Mouse (Mus musculus) left cerebral cortex, adult 2 months (tissue): Measurements from ENCODE around the gene Ano6. TPM values are rescaled to one million over a fixed set of nuclear protein-coding genes. Genes with fewer than 3 reads are reported as not detected.

Experiments used
- DNase-seq, 2 experiments: peaks; one replicate each; pipeline ENCODE4 v3.0.0; 2021 to 2022; ENCODE audit warnings: low spot score in 2 of 2, mixed read lengths in 1 of 2; ENCODE audit errors: extremely low spot score in 1 of 2
- H3K27ac ChIP-seq: fragments of 200-600 bp; 2 replicates; pipeline ENCODE4 v1.8.1; 2022
- H3K4me3 ChIP-seq: fragments of 200-600 bp; 2 replicates; pipeline ENCODE4 v1.8.1; 2022
- CTCF ChIP-seq: fragments of 200-600 bp; IDR thresholded peaks from 2 replicates; pipeline ENCODE4 v1.8.1; 2022; ENCODE audit warnings: antibody characterized with exemption, mild to moderate bottlenecking, moderate library complexity
- intact Hi-C: fragments of 180-260 bp; cut with DNase I; formaldehyde crosslinking; loops from one replicate; pipeline ENCODE4 v1.15.1; 2025
- total RNA-seq, 2 experiments: library from RNA; stranded (reverse); gene quantifications; 2 replicates each; pipeline ENCODE4 v1.2.3; 2021

Gene Ano6
- total RNA-seq, 2 experiments from 2014 or later, result 22.6 to 24.7 TPM

DNA sequence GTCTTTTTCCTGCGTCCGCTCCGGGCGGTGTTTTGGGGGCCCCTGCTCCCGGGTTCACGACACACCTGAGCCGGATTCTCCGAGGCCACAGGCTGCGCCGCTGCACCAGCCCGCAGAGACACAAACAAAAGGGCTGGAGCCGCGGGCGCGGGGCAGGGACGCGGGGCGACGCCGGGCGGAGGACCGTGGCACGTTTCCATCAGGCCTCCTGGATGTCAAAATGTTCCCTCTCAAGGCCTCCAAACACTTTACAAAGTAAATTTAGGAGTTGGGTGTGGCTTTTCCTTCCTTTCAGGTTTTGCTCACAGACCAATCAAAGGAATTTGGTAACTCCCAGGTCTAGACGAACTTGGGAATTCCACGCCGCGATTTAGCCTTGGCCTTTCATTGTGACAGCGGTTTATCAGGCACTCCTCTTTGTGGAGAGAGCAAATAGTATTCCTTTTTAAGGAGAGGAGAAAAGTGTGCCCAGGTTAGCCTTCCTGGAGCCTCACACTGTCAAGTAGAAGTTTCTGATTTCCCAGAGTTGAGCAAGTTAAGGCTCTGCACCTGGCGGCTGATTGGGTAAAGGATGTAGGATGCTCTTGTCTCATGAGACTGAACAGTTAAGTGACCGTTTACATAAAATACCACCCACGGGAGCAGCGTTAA is 623 bp downstream of the Ano6 start:
- TF ChIP-seq CTCF, result no peak
- Histone ChIP-seq H3K4me3 (peak overlapping the region; percentile 78), H3K27ac (peak overlapping the region; percentile 85)
- intact Hi-C loops, result loop anchor here (1.0 to 5.0 kb wide), 4 partner anchors 41 to 494 kb away; no protein-coding TSS in a partner anchor
- no peak for DNase-seq

DNA sequence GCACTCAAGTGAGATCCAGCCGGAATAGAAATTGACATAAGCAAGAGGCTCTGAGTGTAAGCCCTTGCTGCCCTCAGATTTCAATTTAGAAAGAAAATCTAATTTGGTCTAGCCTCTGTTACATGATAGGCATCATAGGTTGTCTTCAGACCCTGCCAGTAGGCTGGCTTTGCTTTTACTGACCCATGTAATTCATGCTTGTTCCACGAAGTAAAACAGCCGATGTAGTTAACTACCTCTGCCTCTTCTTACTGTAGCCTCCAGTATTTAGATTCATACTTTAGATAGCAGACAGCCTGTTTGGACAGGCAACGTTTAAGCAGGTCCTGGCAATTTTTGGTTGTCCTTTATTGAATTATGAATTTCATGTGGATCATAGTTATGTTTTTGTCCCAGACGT is 1.2 kb downstream of the Ano6 start:
- H3K4me3 ChIP-seq, result peak overlapping the region; percentile 78
- no peak for DNase-seq
- intact Hi-C loops, result loop anchor here (1.0 to 5.0 kb wide), 4 partner anchors 40 to 493 kb away; no protein-coding TSS in a partner anchor
- TF ChIP-seq CTCF, result no peak
- H3K27ac ChIP-seq, result no peak overlapping the region

DNA sequence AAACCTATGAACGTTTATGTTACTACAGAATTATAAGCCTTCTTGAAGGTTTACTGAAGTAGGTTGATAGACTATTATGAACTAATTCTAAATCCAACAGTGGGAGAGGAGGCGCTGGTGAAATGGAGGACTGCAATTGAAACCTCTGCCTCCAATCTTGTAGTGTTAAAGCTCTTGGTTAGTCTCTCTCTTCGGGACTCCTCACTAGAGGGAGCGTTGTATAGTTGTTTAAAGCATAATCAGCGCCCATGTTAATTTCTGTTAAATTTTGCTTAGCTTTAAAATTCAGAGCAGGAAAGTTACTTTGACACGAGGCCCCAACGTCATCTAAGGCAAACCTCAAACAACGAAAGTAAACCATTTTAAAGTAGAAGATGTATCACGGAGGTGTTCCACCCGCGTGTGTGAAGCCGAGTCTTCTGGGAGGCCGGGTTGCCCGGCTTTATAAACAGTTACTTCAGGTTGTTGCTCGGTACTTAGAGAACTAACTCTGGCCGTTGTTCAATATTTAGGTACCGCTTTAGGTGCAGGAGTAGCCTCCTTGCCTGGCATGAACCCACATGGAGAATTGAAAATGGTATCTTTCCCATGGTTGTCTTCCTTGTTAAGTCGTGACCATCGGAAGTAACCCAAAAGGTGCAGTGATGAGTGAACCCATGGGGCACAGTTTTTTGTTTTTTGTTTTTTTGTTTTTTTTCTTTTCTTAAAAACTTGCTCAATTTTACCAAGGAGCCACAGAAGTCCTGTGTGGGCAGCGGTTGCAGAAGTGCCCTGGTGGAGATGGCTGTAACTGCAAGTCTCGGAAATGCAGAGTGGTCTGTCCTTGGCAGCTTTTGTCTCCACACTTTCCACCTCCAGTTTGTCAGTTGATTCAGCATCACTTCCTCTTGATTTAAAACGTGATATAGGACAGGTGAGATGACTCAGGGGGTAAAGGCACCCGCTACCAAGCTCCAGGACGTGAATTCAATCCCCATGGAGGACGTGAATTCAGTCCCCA is 1.9 kb downstream of the Ano6 start:
- H3K4me3 ChIP-seq, result no peak overlapping the region
- H3K27ac ChIP-seq, result no peak overlapping the region
- peak; percentile 51 for TF ChIP-seq CTCF
- no peak for DNase-seq
- intact Hi-C loops, result loop anchor here (5.0 kb wide), 1 partner anchor 40 kb away; no protein-coding TSS in a partner anchor

DNA sequence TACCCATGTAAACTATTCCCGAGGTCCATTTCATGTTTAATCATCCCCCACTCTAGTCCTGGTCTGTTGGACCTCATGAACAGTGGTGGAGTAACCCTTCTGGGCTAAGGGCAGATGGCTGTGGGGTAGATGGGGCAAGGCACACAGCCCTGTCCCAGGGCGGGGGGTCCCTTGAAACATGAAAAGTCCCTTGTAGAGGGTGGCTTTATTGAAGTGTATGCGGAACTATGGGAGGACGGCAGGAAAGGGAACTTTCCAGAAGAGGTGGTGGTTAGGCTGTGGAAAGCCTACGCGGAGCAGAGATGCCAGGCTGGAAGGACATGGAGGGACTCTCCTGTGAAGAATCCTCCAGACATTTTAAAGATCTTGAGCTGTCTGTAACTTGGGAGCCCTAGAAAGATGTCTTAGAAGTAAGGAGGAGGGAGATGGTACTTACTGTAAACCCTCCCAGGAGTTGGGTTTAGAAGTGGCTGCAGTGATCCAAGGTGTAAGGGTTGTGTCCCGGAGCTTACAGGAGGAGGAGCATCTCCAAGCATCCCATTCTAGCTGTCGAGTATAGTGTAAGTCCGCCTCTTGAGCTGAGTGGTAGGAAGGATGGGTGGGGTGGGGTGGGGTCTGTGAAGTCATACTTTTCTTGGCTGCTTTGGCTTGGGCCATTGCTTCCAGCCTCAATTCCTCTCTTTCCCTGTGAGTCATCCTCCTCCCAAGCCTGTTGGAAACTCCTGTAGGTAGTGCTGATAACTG is 3.3 kb downstream of the Ano6 start:
- TF ChIP-seq CTCF, result no peak
- intact Hi-C loops, result loop anchor here (5.0 kb wide), 1 partner anchor 38 kb away; no protein-coding TSS in a partner anchor
- Histone ChIP-seq H3K4me3 (no peak overlapping the region), H3K27ac (no peak overlapping the region)
- DNase-seq, result no peak

DNA sequence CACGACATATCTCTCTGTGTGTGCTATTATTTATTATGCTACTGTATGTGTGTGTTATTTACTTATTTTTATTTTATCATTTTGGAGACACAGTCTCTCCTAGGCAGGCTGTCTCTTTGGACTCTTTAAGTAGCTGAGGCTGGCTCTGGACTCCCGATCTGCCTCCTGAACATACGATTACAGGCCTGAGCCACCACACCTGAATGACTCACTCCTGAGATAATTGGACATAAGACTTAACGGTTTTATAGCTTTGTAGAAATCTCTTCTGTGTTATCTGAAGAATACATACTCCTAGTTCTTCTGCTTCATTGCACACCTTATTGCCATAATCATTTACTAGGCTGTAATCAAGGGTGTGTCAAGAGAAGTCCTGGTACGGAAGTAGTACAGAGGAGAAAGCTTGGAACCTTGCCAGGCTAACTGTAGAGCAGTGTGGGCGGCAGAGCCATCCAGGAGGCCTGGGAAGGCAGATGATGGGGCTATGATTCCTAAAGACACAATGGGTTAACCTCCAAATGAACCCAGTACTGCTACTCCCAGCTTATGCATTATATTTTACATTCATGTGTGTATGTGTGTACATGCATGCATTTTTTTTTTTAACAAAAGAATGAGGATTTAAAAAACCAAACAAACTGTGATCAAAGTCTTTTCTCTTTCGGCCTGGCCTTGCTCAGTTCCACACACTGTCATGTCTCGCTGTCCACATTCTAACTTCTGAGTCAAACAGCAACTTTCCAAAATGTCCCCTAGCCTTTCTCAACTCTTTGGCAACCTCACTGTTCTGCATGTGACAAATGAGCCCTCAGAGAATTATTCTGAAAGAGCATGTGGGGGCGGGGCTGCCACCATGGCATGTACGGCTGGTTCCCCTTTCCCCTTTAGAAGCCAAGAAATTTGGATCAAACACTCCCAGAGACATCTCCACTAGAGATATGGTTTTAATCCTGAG is 4.2 kb downstream of the Ano6 start:
- DNase-seq, result no peak
- H3K27ac ChIP-seq, result no peak overlapping the region
- intact Hi-C loops, result loop anchor here (5.0 kb wide), 1 partner anchor 37 kb away; no protein-coding TSS in a partner anchor
- H3K4me3 ChIP-seq, result no peak overlapping the region
- no peak for TF ChIP-seq CTCF

DNA sequence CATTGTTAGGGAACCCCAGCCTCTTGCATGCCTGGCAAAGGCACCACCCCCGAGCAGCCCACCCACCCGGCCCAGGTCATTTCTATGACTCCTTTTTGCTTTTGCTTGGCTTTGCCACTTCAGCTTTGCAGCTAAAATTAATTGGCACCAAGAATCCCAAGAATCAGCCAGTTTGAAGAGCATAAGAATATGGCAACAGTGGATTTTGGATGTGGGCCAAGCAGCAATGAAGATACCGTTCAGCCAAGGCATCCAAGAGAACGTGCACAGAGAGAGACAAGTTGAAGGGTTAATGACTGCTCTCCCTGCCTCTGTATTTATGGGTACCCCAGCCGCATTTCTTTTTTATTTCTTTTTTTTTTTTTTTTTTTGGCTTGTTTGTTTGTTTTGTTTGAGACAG is 5.4 kb downstream of the Ano6 start:
- no peak overlapping the region for H3K27ac ChIP-seq
- intact Hi-C loops, result no loop called here
- no peak overlapping the region for H3K4me3 ChIP-seq
- no peak for DNase-seq
- TF ChIP-seq CTCF, result no peak

DNA sequence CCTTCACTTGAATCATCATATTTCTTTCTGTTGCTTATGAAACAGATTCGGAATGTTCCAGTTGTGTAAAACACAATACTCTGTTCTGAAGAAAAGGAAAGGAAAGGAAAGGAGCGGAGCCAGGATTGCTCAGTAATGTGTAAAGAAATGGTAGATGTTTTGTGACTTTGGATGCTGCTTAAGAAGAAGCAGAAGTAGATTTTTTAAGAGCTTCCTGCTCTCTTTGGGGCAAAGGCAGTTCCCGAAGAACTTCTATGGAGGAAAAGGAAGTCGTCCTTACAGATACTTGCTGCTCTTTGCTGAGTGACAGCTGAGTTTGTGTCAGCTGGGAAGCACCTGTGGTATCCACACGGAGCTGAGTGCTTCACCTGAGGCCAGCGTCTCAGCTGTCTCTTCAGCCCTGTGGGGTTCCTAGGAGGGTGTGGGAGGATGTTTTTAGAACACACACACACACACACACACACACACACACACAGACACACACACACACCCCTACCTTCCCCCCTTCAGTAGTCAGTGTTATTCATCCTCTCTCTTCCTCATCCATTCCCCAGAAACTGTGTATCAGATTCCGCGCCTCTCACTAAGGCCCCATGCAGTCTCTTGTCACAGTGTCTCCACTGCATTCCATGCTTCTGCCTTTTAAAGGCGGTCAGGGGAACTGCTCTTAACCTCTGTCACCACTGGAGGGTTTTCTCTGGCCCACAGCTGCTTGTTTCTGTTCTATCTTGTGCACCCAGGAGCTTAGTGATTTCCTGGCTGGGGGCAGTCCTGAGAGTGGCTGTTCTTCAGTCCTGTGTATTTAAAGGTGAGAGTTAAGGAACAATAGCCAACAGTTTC is 6.7 kb downstream of the Ano6 start:
- intact Hi-C loops, result no loop called here
- Histone ChIP-seq H3K27ac (no peak overlapping the region), H3K4me3 (no peak overlapping the region)
- no peak; the same call in 1 of the 2 replicates for TF ChIP-seq CTCF
- DNase-seq, result no peak

DNA sequence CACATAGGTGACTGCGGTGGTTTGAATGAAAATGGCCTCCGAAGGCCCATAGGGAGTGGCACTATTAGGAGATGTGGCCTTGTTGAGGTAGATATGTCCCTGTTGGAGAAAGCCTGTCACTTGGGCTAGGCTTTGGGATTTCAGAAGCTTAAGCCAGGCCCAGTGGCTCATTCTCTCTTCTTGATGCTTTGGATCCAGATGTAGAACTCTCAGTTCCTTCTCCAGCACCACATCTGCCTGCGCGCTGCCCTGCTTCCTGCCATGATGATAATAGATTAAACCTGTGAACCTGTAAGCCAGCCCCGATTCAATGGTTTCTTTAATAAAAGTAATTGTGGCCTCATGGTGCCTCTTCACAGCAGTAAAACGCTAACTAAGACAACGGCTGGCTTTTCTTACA is 7.6 kb downstream of the Ano6 start:
- TF ChIP-seq CTCF, result no peak
- H3K4me3 ChIP-seq, result no peak overlapping the region
- DNase-seq, result no peak
- H3K27ac ChIP-seq, result no peak overlapping the region
- intact Hi-C loops, result no loop called here

DNA sequence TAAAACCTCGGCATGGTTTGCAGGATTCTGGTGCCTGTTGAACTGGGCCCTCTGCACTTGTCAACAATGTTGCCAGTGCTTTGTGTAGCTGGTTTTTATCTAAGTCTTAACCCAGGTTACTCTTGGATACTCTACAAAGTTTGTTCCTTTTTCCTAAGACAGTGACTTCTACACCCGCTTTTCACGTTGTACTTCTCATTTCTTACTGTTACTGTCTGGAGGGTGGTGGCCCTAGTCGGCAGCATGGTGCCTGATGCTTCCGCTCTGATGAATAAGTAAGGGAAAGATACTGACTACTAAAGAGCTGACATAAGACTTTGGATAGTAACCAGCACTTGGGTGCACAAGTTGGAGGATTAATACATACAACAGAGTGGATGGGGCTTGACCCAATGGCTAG is 9.0 kb downstream of the Ano6 start:
- intact Hi-C loops, result no loop called here
- TF ChIP-seq CTCF, result no peak
- no peak for DNase-seq
- no peak overlapping the region for H3K4me3 ChIP-seq
- H3K27ac ChIP-seq, result no peak overlapping the region

DNA sequence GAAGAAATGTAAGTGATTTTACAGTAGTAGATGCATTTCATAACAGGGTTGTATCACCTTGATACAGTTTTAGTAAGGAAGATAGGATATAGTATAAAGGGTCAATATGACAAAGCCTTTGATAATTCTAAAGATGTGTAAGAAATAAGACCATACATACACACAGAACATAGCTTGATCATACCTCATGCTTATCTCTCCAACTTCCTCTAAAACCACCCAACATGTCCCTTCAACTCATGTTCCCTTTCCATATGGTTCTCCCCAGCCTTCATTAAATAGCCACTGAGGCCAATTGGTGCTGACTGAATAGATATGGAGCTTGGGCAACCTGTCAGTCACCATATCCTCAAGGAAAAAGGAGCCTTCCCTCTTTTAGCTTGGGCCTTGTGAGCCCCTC is 9.4 kb downstream of the Ano6 start:
- intact Hi-C loops, result no loop called here
- H3K27ac ChIP-seq, result no peak overlapping the region
- DNase-seq, result no peak
- TF ChIP-seq CTCF, result no peak
- H3K4me3 ChIP-seq, result no peak overlapping the region
